Mouse (Mus musculus) 416B (cell line): ENCODE data around the gene Zfp663.

ENCODE experiments used
- DNase-seq: peaks from one replicate; pipeline ENCODE4 v3.0.0; 2011; ENCODE audit warnings: low read depth

The Zfp663 gene

DNA sequence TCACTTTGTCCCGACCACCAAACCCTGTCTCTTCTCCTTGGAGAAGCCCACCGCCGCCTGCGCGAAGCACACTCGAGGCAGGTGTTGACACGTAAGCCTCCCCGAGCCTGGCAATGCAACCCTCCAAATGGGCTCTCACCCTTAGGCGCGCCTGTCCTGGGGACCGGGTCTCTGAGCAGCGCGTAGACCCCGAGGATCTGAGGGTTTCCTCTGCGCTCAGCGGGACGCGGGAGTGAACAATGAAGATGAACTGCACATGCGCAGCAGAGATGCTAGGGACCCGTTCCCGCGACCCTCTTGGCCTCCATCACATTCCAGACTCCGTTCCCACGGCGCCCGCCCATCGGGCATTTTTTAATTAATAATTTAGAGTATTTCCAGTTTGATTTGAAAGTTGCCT, at the start of gene Zfp663:
TSS of gene Zfp663 (minus strand) at position 234 of the 400 bp plus-strand sequence.
- no peak for DNase-seq

DNA sequence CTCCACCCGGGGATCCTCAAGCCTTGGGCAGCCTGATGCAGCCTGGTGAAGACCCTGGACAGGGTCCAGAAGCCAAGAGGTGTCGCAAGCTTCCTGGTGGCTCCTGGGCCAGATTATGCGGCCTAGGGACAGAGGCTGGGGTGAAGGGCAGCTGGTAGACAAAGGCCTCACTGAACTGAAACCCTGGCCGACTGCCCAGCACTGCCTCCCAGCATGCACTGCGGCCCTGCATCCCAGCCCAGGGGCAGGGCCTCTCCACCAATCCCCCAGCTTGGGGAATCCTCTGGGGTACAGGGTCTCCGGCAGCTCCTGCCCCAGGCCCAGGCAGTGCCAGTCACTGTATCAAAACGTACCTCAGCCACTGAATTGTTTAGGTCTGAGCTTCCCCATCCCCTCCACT, 48.8 kb upstream of the Zfp663 start:
- DNase-seq = peak; percentile 49

DNA sequence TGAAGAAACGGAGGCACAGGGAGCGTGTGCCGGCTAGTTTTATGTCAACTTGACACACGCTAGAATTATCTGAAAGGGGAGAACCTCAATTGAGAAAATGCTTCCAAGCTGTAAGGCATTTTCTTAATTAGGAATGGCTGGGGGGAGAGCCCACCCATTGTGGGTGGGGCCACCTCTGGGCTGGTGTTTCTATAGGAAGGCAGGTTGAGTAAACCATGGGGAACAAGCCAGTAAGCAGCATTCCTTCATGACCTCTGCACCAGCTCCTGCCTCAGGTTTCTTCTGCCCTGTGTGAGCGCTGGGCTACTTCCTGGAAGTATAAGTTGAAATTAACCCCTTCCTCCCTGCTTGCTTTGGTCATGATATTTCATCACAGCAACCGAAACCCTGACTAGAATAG, 47.3 kb upstream of the Zfp663 start:
- no peak for DNase-seq

DNA sequence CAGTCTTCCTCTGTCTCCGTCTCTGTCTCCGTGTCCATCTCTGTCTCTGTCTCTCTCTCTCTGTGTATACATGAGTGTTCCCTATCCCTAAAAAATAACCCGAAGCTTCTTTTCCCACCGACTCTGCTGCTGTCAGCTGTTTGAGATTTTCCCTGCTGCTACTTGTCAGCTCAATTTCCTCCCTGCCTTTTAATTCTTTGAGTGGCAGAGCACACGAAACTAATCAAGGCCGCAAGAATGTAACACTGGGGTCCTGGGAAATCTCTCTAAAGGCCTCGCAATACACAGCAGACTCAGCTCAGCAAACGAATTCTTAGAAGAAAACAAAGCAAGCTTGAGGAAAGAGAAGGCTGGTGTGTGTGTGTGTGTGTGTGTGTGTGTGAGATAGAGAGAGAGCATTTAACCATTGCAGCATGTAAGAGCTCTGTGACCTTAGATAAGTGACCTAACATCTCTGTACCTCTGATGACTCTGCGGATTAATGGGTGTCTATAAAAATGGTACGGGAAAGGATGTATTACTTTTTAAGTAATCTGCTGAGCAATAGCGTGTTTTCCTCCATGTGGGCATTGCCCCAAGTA, 46.7 kb upstream of the Zfp663 start:
- no peak for DNase-seq

DNA sequence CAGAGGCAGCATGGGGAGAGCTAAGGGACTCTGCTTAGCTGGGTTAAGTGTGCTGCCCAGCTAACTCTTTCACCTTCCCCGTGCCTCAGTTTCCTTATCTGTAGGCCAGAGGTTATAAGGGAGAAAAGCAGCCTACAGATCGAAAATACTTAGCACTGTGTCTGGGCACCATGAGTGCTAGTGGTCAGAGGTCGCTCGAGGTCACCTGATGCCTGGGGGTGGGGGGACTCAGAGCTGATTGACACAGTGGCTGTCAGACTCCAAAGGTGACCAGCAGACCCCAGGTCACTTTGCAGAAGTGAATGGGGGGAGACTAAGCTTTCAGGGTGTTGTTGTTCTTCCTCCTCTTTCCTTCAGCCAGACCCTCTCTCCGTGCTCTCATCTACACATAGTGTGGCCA, 45.8 kb upstream of the Zfp663 start:
- DNase-seq = no peak

DNA sequence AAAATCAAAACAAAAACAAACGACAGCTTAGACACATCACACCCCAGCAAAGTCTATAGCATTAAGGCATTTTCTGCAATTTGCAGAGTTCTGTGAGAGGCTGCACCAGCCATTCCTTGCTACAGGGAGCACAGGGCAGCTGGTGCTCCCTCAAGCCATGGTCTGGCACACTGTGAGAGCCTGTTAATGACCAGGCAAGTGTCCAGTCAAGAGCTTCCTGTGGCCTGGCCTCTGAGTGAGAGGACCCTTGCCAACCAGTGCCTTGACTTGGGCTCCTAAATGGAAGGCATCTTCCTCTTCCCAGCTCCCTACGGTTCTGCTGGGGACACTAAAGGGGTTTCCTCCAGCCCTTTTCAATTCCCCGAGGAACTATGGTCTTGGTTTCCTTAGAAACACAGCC, 45.4 kb upstream of the Zfp663 start:
- no peak for DNase-seq

DNA sequence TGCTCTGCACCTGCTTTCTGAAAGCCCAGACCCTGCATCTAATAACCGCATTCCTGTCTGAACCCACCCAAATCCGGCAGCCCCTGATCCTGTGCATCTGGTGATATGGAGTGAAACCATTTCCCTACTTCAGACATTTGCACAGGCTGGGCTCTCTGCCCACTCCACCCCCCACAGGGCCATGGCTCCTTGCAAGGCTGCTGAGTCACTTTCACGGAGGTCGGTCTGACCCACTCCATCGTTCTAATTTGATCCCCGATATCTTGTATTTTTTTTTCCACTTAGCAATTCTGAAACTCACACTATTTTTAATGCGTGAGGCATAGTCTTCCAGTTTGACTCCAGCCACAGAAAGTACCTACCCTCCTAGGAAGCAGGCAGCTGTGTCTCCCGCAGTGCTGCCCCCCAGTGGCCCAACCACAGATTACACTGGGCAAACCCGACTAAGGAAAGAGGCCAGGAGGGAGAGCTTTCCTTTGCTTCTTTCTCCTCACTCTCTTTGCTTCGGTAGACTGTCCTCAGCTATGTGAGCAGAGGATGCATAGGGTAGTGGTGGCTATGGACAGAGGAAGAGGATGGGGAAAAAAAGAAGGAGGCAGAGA, 39.3 kb upstream of the Zfp663 start:
- DNase-seq = peak; percentile 43

DNA sequence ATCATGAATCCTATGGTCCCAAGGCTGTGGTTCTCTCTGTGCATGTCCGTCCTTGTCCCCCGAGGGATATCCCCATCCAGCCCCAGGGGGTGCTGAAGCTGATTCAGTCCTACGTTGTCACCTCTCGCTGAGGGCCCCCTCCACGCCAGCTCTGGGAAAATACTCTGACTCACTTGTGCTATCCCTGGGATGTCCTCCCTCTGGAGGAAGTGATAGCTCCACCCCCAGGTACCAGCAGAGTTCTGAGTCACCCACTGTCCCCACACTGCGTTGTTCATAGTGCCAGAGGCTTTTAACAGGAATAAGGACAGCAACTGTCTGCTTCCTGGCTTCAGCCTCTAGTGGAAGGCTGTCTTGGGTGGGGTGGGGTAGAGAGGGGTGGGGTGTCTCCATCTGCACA, 36.8 kb upstream of the Zfp663 start:
- peak; percentile 74 for DNase-seq

DNA sequence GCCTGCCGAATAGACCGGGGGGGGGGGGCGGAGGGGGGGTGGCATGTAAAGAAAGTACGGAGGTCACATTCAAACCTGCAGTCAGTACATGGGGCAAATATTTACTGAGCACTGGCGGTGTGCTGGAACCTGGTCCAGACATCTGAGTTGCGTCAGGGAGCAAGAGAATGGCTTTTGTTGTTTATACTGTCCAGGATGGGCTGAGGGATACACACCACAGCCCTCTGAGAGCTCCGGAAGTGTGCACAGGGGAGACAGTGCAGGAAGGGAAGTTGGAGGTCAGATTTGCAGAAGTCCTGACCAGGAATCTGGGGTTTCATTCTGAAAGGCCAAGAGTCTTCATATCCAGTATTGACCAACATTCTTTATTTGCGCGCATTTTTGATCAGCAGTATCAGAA, 36.4 kb upstream of the Zfp663 start:
- peak; percentile 70 for DNase-seq

DNA sequence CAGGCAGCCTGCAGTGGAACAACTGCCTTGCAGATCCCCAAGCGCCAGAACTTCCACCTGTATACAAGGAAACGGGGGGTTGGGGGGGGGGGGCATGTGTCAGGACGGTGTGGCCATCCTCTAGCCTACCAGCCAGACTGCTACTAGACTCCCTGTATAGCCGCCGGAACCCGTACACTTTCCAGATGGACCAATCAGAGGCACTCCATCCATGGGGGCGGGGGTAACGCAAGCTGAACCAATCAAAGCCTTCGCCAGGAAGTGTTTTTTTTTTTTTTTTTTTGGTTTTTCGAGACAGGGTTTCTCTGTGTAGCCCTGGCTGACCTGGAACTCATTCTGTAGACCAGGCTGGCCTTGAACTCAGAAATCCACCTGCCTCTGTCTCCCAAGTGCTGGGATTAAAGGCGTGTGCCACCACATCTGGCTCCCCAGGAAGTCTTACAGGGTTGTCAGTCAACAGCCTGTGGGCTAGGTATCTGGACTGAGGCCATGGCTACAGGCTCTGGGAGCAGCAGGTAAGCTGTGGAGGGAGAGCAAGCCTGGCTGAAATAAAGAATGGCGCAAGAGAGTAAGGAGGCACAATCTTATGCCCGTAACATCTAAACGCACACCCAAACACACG, 29.7 kb upstream of the Zfp663 start:
- DNase-seq = no peak

DNA sequence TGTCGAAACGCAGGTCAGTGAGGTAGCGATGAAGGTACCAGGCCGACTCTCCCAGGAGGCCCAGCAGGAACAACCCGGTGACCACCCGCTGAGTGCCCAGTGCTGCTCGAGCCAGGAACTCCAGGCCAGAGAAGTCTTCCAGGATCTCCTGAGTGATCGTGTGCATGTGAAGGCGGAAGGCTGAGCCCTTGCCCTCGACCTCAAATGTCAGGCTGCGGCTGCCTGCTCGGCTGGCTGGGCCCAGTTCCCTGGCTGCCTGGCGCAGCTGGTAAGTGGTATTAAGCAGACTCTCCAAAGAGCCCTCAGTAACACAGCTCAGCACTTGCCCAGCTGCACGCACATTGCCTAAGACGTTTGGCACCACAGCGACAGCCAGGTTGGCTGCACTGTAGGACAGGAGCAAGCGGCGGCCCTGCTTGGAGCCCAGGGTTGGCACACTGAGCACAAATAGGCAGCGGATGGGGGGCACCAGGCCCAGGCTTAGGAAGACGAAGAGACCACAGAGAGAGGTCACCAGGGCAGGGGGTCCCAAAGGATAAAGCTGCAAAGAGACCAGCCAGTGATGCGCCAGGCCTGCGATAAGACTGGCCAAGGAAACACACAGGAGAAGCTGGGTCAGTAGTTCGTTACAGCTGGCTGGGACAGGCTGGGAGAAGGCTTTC, 29.1 kb upstream of the Zfp663 start:
- DNase-seq = no peak

DNA sequence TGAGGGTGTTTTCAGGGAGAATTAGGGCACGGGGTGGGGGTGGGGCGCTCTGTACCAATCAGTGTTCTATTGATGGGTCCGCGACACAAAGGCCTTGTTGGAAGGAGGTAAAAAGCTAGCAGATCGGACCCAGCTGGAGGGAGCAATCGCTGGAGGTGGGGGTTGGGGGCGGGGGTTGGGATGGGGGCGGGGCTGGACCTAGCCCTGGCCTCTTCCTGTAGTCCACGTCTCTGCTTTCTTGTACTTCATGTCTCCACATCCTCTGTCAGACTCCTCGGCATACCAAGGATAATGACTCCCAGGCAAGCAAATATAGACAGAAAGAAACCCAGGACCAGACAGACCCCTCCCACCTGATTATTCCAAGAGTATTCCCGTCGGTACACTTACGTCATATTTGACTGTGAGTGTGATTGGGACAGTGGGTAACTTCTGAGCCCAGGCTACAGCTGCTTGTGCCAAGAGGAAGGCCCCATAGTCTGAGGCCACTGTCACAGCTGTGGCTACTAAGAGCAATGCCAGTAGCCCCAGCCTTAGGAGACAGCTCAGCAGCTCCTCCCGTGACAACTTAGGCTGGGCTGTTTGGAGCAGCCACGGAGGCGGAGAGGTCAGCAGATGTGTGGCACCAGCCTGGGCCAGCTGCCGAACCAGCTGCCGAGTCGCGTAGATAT, 28.4 kb upstream of the Zfp663 start:
- DNase-seq = no peak

DNA sequence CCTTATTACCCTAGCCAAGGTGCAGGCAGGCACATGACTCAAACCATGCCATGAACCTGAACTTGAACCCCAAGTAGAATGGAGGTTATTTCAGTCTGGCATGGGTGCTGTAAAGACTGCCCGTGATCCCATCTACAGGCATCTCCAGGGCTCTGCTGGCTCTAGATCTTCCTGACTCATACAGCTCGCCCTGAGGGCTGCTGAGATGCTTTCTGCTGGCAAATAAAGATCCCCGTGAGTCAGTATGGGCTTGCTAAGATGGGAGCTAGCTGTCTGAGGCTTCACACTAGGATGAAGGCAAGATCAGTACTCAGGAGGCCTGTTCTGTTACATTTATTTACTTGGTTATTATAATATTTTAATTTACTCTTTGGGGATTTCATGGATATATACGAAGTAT, 23.6 kb upstream of the Zfp663 start:
- DNase-seq = no peak

DNA sequence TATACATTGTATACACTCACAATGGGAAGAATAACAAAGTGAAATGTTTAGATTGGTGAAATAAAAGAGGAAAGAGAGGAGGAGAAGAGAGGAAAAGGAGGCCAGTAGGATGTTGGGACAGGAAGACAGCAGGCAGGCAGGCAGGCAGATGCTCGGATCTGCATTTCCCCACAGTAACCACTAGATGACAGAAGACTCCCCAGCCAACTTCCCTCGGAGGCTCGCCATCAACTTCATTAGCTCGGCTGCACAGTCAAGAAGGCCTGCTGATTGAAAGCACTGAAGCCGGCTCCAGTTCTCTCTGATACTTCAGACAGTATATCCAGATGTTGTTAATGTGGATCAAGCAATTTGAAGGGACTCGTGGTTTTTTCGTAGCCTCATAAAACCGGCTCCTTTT, 23.0 kb upstream of the Zfp663 start:
- DNase-seq = peak; percentile 63

DNA sequence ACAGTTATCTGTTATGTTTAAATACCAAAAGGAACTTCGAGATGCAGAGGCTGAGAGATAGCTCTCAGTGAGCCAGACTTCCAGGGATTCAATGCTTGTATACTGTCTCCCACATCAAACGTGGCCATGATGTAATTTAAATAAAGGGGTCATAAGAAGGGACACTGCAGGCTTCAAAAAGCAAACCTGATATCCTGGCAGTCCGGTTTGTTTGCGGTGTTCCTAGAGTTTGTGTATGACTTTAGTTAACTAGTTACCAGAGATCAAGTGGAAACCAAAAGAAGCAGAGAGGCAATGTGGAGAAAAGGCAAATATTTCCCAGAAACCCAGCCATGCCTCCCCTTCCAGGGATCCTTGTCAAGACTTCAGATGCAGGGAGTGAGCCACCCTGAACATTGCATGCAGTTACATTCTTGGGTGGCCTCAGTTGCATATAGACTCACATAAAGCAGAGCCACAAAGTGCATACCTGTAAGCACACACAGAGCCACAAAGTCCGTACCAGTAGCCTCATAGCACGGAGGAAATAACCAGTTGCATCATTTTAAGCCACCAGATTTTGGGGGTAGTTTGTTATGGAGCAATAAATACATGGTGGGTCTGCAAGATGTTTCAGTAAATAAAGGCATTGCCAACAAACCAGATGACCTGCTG, 20.9 kb upstream of the Zfp663 start:
- DNase-seq = no peak

DNA sequence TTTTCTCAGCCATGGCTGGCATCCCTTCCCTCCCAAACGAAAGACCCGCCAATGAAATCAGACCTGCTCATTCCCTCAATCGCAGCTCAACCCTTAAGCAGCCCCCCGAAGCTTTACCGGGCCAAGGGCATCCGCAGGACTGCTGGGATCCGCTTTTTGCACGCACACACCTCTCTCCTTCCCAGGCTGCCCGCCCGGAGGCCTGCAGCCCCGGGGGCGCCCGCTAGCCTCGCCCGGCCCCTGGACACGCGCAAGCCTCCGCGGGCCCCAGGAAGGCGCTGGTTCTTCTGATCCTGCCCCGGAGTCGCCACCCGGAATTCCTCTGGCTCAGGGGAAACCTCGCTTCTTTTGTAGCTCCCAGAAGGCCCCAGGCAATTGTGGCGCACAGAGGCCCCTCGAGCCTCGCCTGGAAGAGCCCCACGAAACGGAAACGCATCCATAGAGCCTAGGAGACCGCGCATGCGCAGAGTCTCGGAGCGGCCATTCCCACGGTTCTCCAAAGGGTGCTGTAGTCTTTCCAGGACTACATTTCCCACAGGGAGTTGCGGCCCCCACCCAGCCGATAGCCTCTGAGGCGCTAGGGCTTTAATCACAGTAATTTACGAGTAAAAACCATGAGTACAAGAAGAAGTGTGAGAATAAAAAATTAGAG, 19.4 kb upstream of the Zfp663 start, which contains the start of gene Zfp334:
TSS of gene Zfp334 (minus strand) at position 416 of the 652 bp plus-strand sequence.
- no peak for DNase-seq

DNA sequence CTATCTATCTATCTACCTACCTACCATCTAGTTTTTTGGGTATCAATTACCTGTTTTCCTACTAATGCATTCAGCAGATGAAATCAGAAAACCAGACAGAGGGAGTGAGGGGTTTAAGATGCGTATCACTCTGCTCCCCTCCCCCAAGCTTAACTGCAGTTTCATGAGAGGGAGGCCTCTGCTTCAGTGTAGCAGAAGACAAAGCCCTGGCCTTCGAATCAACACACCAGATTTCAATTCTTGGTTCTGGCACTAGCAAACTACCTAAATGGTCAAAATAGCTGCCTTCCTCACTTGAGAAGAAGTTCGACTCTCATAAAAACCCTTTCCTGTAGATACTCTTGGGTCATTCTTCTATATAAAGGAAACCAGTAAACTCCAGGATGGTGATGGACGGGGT, 18.8 kb upstream of the Zfp663 start:
- no peak for DNase-seq

DNA sequence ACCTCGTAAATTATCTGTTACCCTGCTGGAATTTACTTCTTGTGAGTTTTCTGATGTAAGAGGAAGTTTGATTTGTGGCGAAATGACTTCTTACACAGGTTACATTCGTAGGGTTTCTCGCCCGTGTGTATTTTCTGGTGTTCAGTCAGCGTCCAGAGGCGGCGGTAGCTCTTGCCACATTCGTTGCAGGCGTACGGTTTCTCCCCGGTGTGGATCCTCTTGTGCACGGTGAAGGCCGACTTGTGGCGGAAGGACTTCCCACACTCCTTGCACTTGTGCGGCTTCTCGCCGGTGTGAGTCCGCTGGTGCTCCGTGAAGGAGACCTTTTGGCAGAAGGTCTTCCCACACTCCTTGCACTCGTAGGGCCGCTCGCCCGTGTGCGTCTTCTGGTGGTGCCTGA, 11.5 kb upstream of the Zfp663 start:
- no peak for DNase-seq

DNA sequence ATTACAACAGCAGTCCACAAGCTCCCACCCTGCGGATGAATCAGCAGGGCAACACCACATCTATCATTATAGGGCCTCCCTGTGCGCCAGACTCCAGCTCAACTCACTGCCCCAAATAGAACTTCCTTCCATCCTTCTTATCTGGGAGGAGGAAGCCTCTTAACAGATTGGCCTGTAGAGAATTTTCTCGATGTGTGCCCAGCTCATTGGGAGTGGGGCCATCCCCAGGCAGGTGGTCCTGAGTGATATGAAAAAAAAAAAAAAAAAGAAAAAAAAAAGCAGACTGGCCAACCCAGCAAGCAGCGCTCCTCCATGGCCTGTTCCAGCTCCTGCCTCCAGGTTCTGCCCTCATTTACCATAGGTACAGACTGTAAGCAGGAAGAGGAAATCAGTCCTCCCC, 7.5 kb upstream of the Zfp663 start:
- DNase-seq = no peak

DNA sequence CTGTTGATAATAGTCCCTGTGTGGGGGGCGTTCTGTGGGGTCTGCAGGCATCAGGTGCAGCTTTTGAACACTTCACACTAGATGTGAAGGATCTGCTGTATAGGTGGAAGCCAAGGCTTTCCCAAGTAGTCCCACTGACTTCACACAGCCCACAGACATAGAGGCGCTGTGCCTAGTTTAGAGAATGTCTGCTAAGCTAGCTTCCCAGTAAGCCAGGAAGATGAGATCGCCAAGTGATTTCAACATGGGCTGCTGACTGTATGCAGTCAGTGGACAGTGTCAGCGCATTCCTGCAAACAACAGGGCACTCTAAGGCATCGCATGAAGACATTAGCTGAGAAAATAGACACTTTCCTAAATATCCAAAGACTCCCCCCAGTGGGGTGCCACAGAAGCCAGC, 6.9 kb upstream of the Zfp663 start:
- DNase-seq = no peak

DNA sequence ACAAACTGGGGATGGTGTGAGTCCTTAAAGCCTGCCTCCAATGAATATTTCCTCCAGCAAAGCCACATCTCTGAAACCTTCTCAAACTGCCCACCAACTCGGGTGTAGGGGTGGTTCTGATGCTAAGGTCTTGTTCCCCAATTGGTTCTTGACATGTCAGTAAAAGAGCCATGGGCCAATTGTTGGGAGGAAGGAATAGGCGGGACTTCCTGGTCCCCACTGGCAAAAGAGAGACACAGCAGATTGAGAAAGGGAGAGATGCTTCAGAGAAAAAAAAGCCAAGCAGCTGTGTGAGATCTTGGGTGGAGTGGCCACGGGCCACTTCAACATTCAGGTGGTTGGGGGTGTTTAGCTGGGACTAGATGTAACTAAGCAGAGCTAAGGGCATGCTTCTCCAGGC, 2.5 kb upstream of the Zfp663 start:
- DNase-seq = peak; percentile 36

DNA sequence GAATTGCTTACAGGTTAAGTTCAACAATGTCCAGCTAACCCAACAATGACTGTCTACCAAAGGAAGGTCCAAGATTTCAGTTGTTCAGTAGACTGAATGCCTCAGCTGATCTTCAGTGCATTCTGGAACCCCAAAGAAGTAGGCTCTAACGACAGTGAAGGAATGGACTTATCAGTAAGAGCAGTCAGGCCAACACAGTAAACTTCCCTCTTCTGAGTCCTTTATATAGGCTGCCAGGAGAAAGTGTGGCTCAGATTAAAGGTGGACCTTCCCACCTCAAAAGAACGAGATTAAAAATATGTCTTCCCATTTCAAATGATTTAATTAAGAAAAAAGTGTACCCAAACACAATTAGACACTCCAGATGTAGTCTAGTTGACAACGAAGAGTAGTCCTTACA, 1.8 kb upstream of the Zfp663 start:
- no peak for DNase-seq
